Mouse (Mus musculus) olfactory bulb, adult 2 months (tissue): Measurements from ENCODE around the gene Olfr1132. TPM values are rescaled to one million over a fixed set of nuclear protein-coding genes. Genes with fewer than 3 reads are reported as not detected.
"Not testable (repeated sequence)": the region's sequence is repeated elsewhere in the genome, so short reads cannot be mapped to it uniquely, and the experiment has no call there.

Source experiments
- H3K27ac ChIP-seq: fragments of 200-500 bp; 2 replicates; pipeline ENCODE4 v1.5.1; 2012; ENCODE audit warnings: low read depth, low read length; ENCODE audit not compliant: insufficient read depth
- H3K4me1 ChIP-seq: fragments of 200-500 bp; 2 replicates; pipeline ENCODE4 v1.6.1; 2012; ENCODE audit warnings: low read length; ENCODE audit not compliant: control insufficient read depth, insufficient read depth
- H3K4me3 ChIP-seq: fragments of 200-500 bp; 2 replicates; pipeline ENCODE4 v1.5.1; 2012; ENCODE audit warnings: mild to moderate bottlenecking, low read depth, low read length, moderate library complexity; ENCODE audit not compliant: insufficient read depth
- CTCF ChIP-seq: fragments of 200-500 bp; IDR thresholded peaks from 2 replicates; pipeline ENCODE4 v1.5.1; 2012; ENCODE audit warnings: low read depth, mild to moderate bottlenecking, low read length, moderate library complexity; ENCODE audit not compliant: insufficient read depth
- POLR2A ChIP-seq: fragments of 200-500 bp; IDR thresholded peaks from 2 replicates; pipeline ENCODE4 v1.6.1; 2012; ENCODE audit warnings: mild to moderate bottlenecking, low read depth, low read length, moderate library complexity; ENCODE audit not compliant: insufficient read depth
- WGBS: fragments of 180-500 bp; shearing (Covaris S2); methylation state at CpG from one replicate; pipeline ENCODE4 v1.1.7; 2018; 5-methylcytosine and 5-hydroxymethylcytosine counted together
- polyA plus RNA-seq: library from polyadenylated mRNA; stranded (reverse); fragments of >200 nt; gene quantifications from 2 replicates; pipeline ENCODE4 v1.2.4, GENCODE M21; 2012; ENCODE audit warnings: low replicate concordance; ENCODE audit not compliant: missing spikeins, insufficient read depth, insufficient read length

Gene Olfr1132
- not detected in 2 replicates for polyA plus RNA-seq

GRCm38 (mm10) chr2:87637435-87637834 is at the start of gene Olfr1132:
TSS of gene Olfr1132 (minus strand) at chr2:87637535.
- TF ChIP-seq POLR2A (no peak), CTCF (no peak)
- Histone ChIP-seq H3K4me1 (no peaks in the 10 kb centered on the region), H3K4me3 (no peak within 1 kb of the TSS), H3K27ac (no peak within 1 kb of the TSS)

- 5% methylated on average over 1 of the region's 1 CpGs for WGBS
- no peak within 1 kb of the TSS for H3K27ac ChIP-seq
- TF ChIP-seq POLR2A (no peak), CTCF (no peak)
Observed at GRCm38 (mm10) chr2:87673564-87673963, 36.2 kb upstream of the Olfr1132 start, which contains the start of gene Olfr1135. TSS of gene Olfr1135 (minus strand) at chr2:87673664.

GRCm38 (mm10) chr2:87658360-87658759 is 21.0 kb upstream of the Olfr1132 start, which contains the start of gene Olfr1134:
TSS of gene Olfr1134 (minus strand) at chr2:87658460.
- no peak within 1 kb of the TSS for H3K27ac ChIP-seq
- no peak within 1 kb of the TSS for H3K4me3 ChIP-seq
- no peaks in the 10 kb centered on the region for H3K4me1 ChIP-seq
- 84% methylated on average over 2 of the region's 2 CpGs for WGBS
- no peak for TF ChIP-seq POLR2A
- TF ChIP-seq CTCF = no peak

More at GRCm38 (mm10) chr2:87673564-87673963, 36.2 kb upstream of the Olfr1132 start, which contains the start of gene Olfr1135:
- Histone ChIP-seq H3K4me3 (no peak within 1 kb of the TSS), H3K4me1 (no peaks in the 10 kb centered on the region)

GRCm38 (mm10) chr2:87647274-87647673 is 9.9 kb upstream of the Olfr1132 start, which contains the start of gene Olfr1133:
TSS of gene Olfr1133 (minus strand) at chr2:87647374.
- Histone ChIP-seq H3K4me3 (no peak within 1 kb of the TSS), H3K27ac (no peak within 1 kb of the TSS), H3K4me1 (no peaks in the 10 kb centered on the region)
- TF ChIP-seq POLR2A (no peak), CTCF (no peak)

GRCm38 (mm10) chr2:87642441-87642840 is 5.1 kb upstream of the Olfr1132 start:
- Histone ChIP-seq H3K27ac (no peak overlapping the region), H3K4me1 (no peaks in the 10 kb centered on the region), H3K4me3 (no peak overlapping the region)
- TF ChIP-seq CTCF (no peak), POLR2A (no peak)

GRCm38 (mm10) chr2:87626804-87627203 is 10.5 kb downstream of the Olfr1132 start, which contains the start of gene Olfr1131:
TSS of gene Olfr1131 (plus strand) at chr2:87627104.
- 73% methylated on average over 3 of the region's 3 CpGs for WGBS
- TF ChIP-seq CTCF (no peak), POLR2A (no peak)
- Histone ChIP-seq H3K4me1 (no peaks in the 10 kb centered on the region), H3K27ac (no peak within 1 kb of the TSS), H3K4me3 (no peak within 1 kb of the TSS)

- H3K4me1 ChIP-seq, H3K4me3 ChIP-seq, H3K27ac ChIP-seq: not testable (repeated sequence)
Observed at GRCm38 (mm10) chr2:87605912-87606311, 31.4 kb downstream of the Olfr1132 start, which contains the start of gene Olfr1130. TSS of gene Olfr1130 (plus strand) at chr2:87606212.

Other genes starting within 250 kb of the Olfr1132 start
- gene Olfr1123, start 220.9 kb downstream of the Olfr1132 start, polyA plus RNA-seq = not detected in 2 replicates
- not detected in 2 replicates for gene Olfr1124, start 207.3 kb downstream of the Olfr1132 start, polyA plus RNA-seq
- gene Olfr1126, start 183.6 kb downstream of the Olfr1132 start, polyA plus RNA-seq = not detected in 2 replicates
- gene Pramel7, start 140.4 kb downstream of the Olfr1132 start, polyA plus RNA-seq = not detected in 2 replicates
- not detected in 2 replicates for gene Pramel6, start 131.0 kb downstream of the Olfr1132 start, polyA plus RNA-seq
- gene Olfr153, start 105.7 kb downstream of the Olfr1132 start, polyA plus RNA-seq = not detected in 2 replicates
- not detected in 2 replicates for gene Olfr1128, start 92.0 kb downstream of the Olfr1132 start, polyA plus RNA-seq
- not detected in 2 replicates for gene Olfr1129, start 63.6 kb downstream of the Olfr1132 start, polyA plus RNA-seq
- gene Olfr1130, start 31.3 kb downstream of the Olfr1132 start, polyA plus RNA-seq = not detected in 2 replicates
- gene Olfr1131, start 10.4 kb downstream of the Olfr1132 start, polyA plus RNA-seq = not detected in 2 replicates
- gene Olfr1133, start 9.8 kb upstream of the Olfr1132 start, polyA plus RNA-seq = not detected in 2 replicates
- gene Olfr1134, start 20.9 kb upstream of the Olfr1132 start, polyA plus RNA-seq = not detected in 2 replicates
- not detected in 2 replicates for gene Olfr1135, start 36.1 kb upstream of the Olfr1132 start, polyA plus RNA-seq
- not detected in 2 replicates for gene Olfr1136, start 56.4 kb upstream of the Olfr1132 start, polyA plus RNA-seq
- not detected in 2 replicates for gene Olfr1137, start 75.6 kb upstream of the Olfr1132 start, polyA plus RNA-seq
- gene Olfr1138, start 102.4 kb upstream of the Olfr1132 start, polyA plus RNA-seq = not detected in 2 replicates
- not detected in 2 replicates for gene Olfr1140, start 106.2 kb upstream of the Olfr1132 start, polyA plus RNA-seq
- gene Olfr1141, start 116.5 kb upstream of the Olfr1132 start, polyA plus RNA-seq = not detected in 2 replicates
- not detected in 2 replicates for gene Olfr152, start 141.9 kb upstream of the Olfr1132 start, polyA plus RNA-seq
- gene Olfr1143, start 163.1 kb upstream of the Olfr1132 start, polyA plus RNA-seq = not detected in 2 replicates
- not detected in 2 replicates for gene Olfr1145, start 172.3 kb upstream of the Olfr1132 start, polyA plus RNA-seq
- not detected in 2 replicates for gene Olfr1148, start 193.0 kb upstream of the Olfr1132 start, polyA plus RNA-seq
- not detected in 2 replicates for gene Olfr1150-ps1, start 206.5 kb upstream of the Olfr1132 start, polyA plus RNA-seq
- not detected in 2 replicates for gene Olfr1151, start 218.3 kb upstream of the Olfr1132 start, polyA plus RNA-seq
- gene Olfr1152, start 229.0 kb upstream of the Olfr1132 start, polyA plus RNA-seq = not detected in 2 replicates